Mouse (Mus musculus) heart, adult 2 months (tissue): Measurements from ENCODE around the gene Zbtb32.

ENCODE experiments used
- CTCF ChIP-seq: fragments of 200-600 bp; IDR thresholded peaks from 2 replicates; pipeline ENCODE4 v1.8.1; 2022; ENCODE audit warnings: antibody characterized with exemption, mild to moderate bottlenecking, moderate library complexity
- POLR2A ChIP-seq: fragments of 200-500 bp; IDR thresholded peaks from 2 replicates; pipeline ENCODE4 v1.6.1; 2011; ENCODE audit warnings: mild to moderate bottlenecking, low read depth, low read length, control low read depth; ENCODE audit not compliant: insufficient read depth

GRCm38 (mm10) chr7:30581547-30581946, 17.2 kb downstream of the Zbtb32 start:
- TF ChIP-seq CTCF (no peak), POLR2A (no peak)
